8 mouse cellular contexts compared by ENCODE assay signal in the genomic region with DNA sequence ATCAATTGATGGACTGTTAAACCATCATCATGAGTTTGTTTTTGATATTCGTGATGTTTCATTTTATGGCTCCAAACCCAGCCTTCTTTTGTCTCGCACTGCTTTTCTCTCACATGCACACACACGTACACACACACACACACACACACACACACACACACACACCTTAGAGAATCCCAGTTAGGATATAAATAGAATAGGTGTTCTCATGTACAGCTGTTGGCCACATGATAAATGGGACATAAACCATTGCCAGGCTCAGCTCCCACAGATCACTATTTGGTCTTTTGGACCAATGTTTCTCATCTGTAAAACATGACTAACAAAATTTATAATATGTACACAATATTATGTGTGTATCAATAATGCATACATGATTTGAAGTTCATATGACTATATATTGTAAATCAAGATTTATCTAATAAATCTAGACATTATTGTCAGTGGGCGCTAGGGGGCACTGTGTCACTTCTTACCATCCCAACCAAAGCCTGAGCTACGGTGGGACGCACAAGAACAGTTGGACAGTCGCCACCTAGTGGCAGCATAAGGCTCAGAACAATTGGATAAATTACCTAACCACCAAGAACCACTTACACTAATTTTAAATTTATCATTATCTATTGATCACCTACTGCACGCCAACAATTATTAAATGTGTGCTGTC.
DNase-seq lines count a peak whose midpoint lies in the region; ATAC-seq and TF ChIP-seq lines count a peak whose summit lies in the region.

No protein-coding gene starts in this region.

- H3K9ac ChIP-seq in liver, embryonic 12.5 days, result no peak overlapping the region
- H3K9ac ChIP-seq in midbrain, embryonic 14.5 days (replicated peaks; ENCODE audit: low read length), result no peak overlapping the region

- DNase-seq in liver, result peak; percentile 82
- peak; percentile 83 for DNase-seq in gastrocnemius, postnatal 14 days
- DNase-seq in kidney, adult 11 months, result peak; percentile 69
- DNase-seq in left cerebral cortex, postnatal 25 days (ENCODE audit: low spot score in 2 of 2), result peak; percentile 73 to 78
- DNase-seq in midbrain, embryonic 14.5 days, result peak; percentile 89
- DNase-seq in spleen, adult 2 months (ENCODE audit: low read depth in 1 of 2, low spot score in 2 of 2), result peak; percentile 67 to 76

- H3K27ac ChIP-seq in liver, embryonic 12.5 days, result no peak overlapping the region
- no peak overlapping the region for H3K27ac ChIP-seq in midbrain, embryonic 14.5 days (replicated peaks; ENCODE audit: low read depth, low read length)
- H3K27ac ChIP-seq in spleen, adult 2 months (ENCODE audit: insufficient read depth, low read length), result no peak overlapping the region

- peak; percentile 85; the same call in 1 of the 2 replicates for TF ChIP-seq CTCF in spleen, adult 2 months (IDR thresholded peaks at IDR 0.05; ENCODE audit: extremely low read depth, insufficient read depth, insufficient read length, insufficient replicate concordance)

- TF ChIP-seq POLR2A in spleen, adult 2 months (IDR thresholded peaks at IDR 0.05; ENCODE audit: low read depth, low read length), result no peak

- no peak overlapping the region for H3K4me3 ChIP-seq in liver, embryonic 12.5 days
- no peak overlapping the region for H3K4me3 ChIP-seq in midbrain, embryonic 14.5 days (replicated peaks; ENCODE audit: low read depth, low read length)
- H3K4me3 ChIP-seq in spleen, adult 2 months (ENCODE audit: extremely low read depth, insufficient read depth, insufficient read length), result no peak overlapping the region

- H3K9me3 ChIP-seq in liver, embryonic 12.5 days (replicated peaks), result no peaks in the 10 kb centered on the region
- H3K9me3 ChIP-seq in midbrain, embryonic 14.5 days (ENCODE audit: control insufficient read depth, low read length), result no peaks in the 10 kb centered on the region

- WGBS in liver, embryonic 12.5 days (ENCODE audit: insufficient replicate concordance), result 23% methylated on average over 8 of the region's 8 CpGs
- 35% methylated on average over 8 of the region's 8 CpGs for WGBS in midbrain, embryonic 14.5 days
- 34% methylated on average over 8 of the region's 8 CpGs for WGBS in spleen, adult 2 months

- H3K36me3 ChIP-seq in liver, embryonic 12.5 days, result no peaks in the 10 kb centered on the region
- no peaks in the 10 kb centered on the region for H3K36me3 ChIP-seq in midbrain, embryonic 14.5 days (ENCODE audit: control insufficient read depth, insufficient read depth, low read length)
- H3K36me3 ChIP-seq in spleen, adult 2 months (ENCODE audit: control insufficient read depth, insufficient read depth, low read length), result no peaks in the 10 kb centered on the region

- H3K4me1 ChIP-seq in liver, embryonic 12.5 days, result no peaks in the 10 kb centered on the region
- no peaks in the 10 kb centered on the region for H3K4me1 ChIP-seq in midbrain, embryonic 14.5 days (ENCODE audit: control insufficient read depth, insufficient read depth, low read length)
- no peaks in the 10 kb centered on the region for H3K4me1 ChIP-seq in spleen, adult 2 months (ENCODE audit: control insufficient read depth, insufficient read depth, insufficient read length)

- H3K27me3 ChIP-seq in liver, embryonic 12.5 days (replicated peaks), result no peaks in the 10 kb centered on the region
- H3K27me3 ChIP-seq in midbrain, embryonic 14.5 days (ENCODE audit: control insufficient read depth, insufficient read depth, low read length), result no peaks in the 10 kb centered on the region
- H3K27me3 ChIP-seq in spleen, adult 2 months (ENCODE audit: control insufficient read depth, insufficient read depth, low read length), result no peaks in the 10 kb centered on the region

- no peak overlapping the region for H3K4me2 ChIP-seq in liver, embryonic 12.5 days
- H3K4me2 ChIP-seq in midbrain, embryonic 14.5 days (ENCODE audit: low read length), result no peak overlapping the region

- intact Hi-C loops in gastrocnemius, postnatal 14 days (cut with DNase I; ENCODE audit: low total_unique reads), result loop anchor here (5.0 kb wide), 1 partner anchor 180 kb away; no protein-coding TSS in a partner anchor
- intact Hi-C loops in left cerebral cortex, postnatal 25 days (cut with DNase I), result loop anchor here (1.0 kb wide), 1 partner anchor 181 kb away; no protein-coding TSS in a partner anchor

- ATAC-seq in liver, embryonic 12.5 days, result no peak
- peak; percentile 100 for ATAC-seq in common myeloid progenitor, adult 5-6 weeks (replicated peaks; ENCODE audit: low read depth, poor library complexity, severe bottlenecking)
- peak; percentile 66 for ATAC-seq in midbrain, embryonic 14.5 days (ENCODE audit: low FRiP score, low TSS enrichment)
